Mouse (Mus musculus) embryonic facial prominence, embryonic 10.5 days (tissue): ENCODE data around the gene Gm29427. TPM values are rescaled to one million over a fixed set of nuclear protein-coding genes. Genes with fewer than 3 reads are reported as not detected.

Experiments
- DNase-seq: peaks from one replicate; pipeline ENCODE4 v3.0.0-alpha.2; 2017; ENCODE audit warnings: low spot score
- H3K27ac ChIP-seq: fragments of 300-500 bp; sonication (generic); replicated peaks from 2 replicates; pipeline ENCODE4 v1.5.1; 2016; ENCODE audit warnings: mild to moderate bottlenecking
- H3K27me3 ChIP-seq: fragments of 300-500 bp; sonication (generic); replicated peaks from 2 replicates; pipeline ENCODE4 v1.6.1; 2016; ENCODE audit warnings: low read depth, mild to moderate bottlenecking; ENCODE audit not compliant: poor library complexity, severe bottlenecking
- H3K36me3 ChIP-seq: fragments of 300-500 bp; sonication (generic); replicated peaks from 2 replicates; pipeline ENCODE4 v1.6.1; 2016; ENCODE audit warnings: mild to moderate bottlenecking, moderate library complexity
- H3K4me1 ChIP-seq: fragments of 300-500 bp; sonication (generic); 2 replicates; pipeline ENCODE4 v1.6.1; 2016
- H3K4me3 ChIP-seq: fragments of 300-500 bp; sonication (generic); 2 replicates; pipeline ENCODE4 v1.5.1; 2016; ENCODE audit warnings: mild to moderate bottlenecking, moderate library complexity
- H3K9me3 ChIP-seq: fragments of 300-500 bp; sonication (generic); 2 replicates; pipeline ENCODE4 v1.6.1; 2016; ENCODE audit warnings: mild to moderate bottlenecking
- WGBS: fragments of 180-500 bp; shearing (Covaris S2); methylation state at CpG from one replicate; pipeline ENCODE4 v1.1.7; 2016; 5-methylcytosine and 5-hydroxymethylcytosine counted together
- polyA plus RNA-seq: library from polyadenylated mRNA; unstranded; fragments of >200 nt; fragmentation: Nextera tagmentation; extraction: Ambion mirVana; gene quantifications from 2 replicates; pipeline ENCODE4 v1.2.1, GENCODE M21; 2016

Gene Gm29427
- not detected in 2 replicates for polyA plus RNA-seq

DNA sequence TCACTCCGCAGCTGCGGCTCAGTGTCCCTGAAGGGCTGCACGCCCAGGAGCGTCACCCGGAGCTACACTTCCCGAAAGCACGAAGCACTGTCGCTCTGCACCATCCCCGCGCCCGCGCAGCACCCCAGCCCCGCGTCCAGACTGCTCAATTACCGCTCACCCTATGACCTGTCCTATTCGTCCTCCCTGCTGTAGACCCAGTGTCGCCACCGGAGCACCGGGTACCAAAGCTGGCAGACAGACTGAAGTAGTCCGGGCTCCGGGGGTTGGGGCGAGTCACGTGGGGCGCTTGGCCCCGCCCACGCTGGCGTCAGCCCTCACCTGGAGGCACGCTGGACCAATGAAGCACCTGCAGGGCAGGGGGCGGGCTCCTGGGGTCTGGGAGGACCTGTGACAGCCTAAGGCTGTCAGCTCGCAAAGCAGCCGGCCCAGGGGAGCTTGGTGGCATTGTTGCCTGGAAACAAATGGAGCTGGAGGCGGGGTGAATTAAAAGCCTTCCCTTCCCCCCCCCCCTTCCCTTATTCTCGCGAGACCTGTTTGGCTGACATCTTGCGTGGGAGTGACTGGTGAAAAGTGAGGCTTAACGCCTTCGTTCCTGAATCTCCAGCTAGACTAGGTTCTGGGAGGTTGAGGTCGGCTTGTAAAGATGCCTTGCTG lies at the start of gene Gm29427:
Gene Gm29427 (minus strand): TSS at position 239 of the 657 bp plus-strand sequence.
- H3K36me3 ChIP-seq: peaks cover 12% of the 10 kb centered on the region
- peak; percentile 92 for DNase-seq
- H3K27ac ChIP-seq: peak within 1 kb of the TSS; percentile 91
- H3K9me3 ChIP-seq: no peaks in the 10 kb centered on the region
- H3K27me3 ChIP-seq: peaks cover 20% of the 10 kb centered on the region
- WGBS: under 1% methylated on average over 38 of the region's 38 CpGs
- H3K4me1 ChIP-seq: peaks cover 23% of the 10 kb centered on the region
- peak within 1 kb of the TSS; percentile 86 for H3K4me3 ChIP-seq

DNA sequence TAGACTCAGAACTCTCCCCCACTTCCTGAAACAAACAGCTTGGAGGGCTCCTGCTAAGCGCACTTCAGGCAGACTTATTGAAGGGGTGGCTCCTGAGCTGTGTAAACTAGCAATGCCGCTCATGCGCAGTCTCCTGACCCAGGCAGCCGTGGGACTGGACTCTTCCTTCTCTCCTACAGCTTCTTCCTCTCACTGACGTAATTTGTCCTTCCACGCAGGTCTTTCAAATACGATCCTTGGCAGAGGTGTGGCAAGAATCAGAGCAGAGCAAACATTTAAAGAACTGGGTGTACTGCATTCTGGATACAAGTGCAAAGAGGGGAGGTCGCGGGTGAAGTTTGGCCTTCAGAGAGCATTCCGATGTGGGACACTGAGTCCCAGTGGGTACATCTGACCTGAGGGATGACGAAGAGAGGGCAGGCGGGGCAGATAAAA lies 48.4 kb upstream of the Gm29427 start:
- 86% methylated on average over 12 of the region's 12 CpGs for WGBS
- Histone ChIP-seq H3K27me3 (no peaks in the 10 kb centered on the region), H3K4me3 (no peak overlapping the region), H3K27ac (no peak overlapping the region), H3K36me3 (no peaks in the 10 kb centered on the region), H3K9me3 (no peaks in the 10 kb centered on the region), H3K4me1 (no peaks in the 10 kb centered on the region)
- DNase-seq: no peak

DNA sequence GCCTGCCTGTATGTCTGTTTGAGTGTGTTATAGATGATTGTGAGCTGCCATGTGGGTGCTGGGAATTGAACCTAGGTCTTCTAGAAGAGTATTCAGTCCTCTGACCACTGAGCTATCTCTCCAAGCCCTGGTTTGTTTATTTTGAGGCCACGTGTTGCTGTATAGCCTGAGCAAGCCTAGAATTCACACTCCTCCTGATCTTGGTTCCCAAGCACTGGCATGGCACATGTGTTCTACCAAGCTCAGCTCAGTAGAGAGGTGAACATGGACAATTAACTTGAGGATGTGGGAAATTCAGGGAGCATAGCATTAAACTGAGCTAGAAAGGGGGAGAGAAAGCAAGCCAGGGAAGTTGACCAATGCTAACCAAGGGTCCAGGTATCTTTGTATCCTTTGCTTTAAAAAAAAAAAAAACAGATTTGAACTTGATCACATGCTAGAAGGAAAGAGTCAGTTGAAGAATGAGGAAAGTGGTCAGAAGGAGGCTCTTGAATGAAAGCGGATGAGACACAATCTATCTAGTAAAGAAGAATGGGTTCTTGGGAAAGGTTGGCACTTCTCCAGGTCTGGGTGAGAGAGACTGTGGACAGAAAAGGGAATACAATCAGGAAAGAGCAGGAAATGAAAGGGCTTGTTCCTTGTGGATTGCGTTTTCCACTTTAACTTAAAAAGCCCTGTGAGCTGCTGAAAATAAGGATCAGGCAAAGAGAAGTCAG lies 46.6 kb upstream of the Gm29427 start:
- DNase-seq: no peak
- H3K27me3 ChIP-seq: no peaks in the 10 kb centered on the region
- no peak overlapping the region for H3K27ac ChIP-seq
- H3K36me3 ChIP-seq: no peaks in the 10 kb centered on the region
- no peaks in the 10 kb centered on the region for H3K9me3 ChIP-seq
- 87% methylated on average over 3 of the region's 3 CpGs for WGBS
- H3K4me1 ChIP-seq: no peaks in the 10 kb centered on the region
- no peak overlapping the region for H3K4me3 ChIP-seq

GRCm38 (mm10) chr1:130761597-130761996 lies 46.0 kb upstream of the Gm29427 start:
- Histone ChIP-seq H3K36me3 (no peaks in the 10 kb centered on the region), H3K4me1 (no peaks in the 10 kb centered on the region), H3K27ac (no peak overlapping the region), H3K27me3 (no peaks in the 10 kb centered on the region), H3K9me3 (no peaks in the 10 kb centered on the region), H3K4me3 (no peak overlapping the region)
- whole genome bisulfite sequencing: 77% methylated on average over 1 of the region's 1 CpGs
- DNase-seq: no peak

- no peaks in the 10 kb centered on the region for H3K9me3 ChIP-seq
- DNase-seq: no peak
- no peak overlapping the region for H3K27ac ChIP-seq
- no peaks in the 10 kb centered on the region for H3K36me3 ChIP-seq
- no peaks in the 10 kb centered on the region for H3K27me3 ChIP-seq
- 86% methylated on average over 9 of the region's 9 CpGs for WGBS
- H3K4me1 ChIP-seq: no peaks in the 10 kb centered on the region
- no peak overlapping the region for H3K4me3 ChIP-seq
Observed at GRCm38 (mm10) chr1:130759689-130760088, 44.1 kb upstream of the Gm29427 start.

GRCm38 (mm10) chr1:130746819-130747218 lies 31.2 kb upstream of the Gm29427 start:
- WGBS: 88% methylated on average over 3 of the region's 3 CpGs
- peaks cover 10% of the 10 kb centered on the region; the same call in 1 of the 2 replicates for H3K4me1 ChIP-seq
- no peak overlapping the region for H3K27ac ChIP-seq
- no peaks in the 10 kb centered on the region for H3K27me3 ChIP-seq
- H3K4me3 ChIP-seq: no peak overlapping the region
- no peaks in the 10 kb centered on the region for H3K9me3 ChIP-seq
- H3K36me3 ChIP-seq: no peaks in the 10 kb centered on the region
- DNase-seq: no peak

- no peak for DNase-seq
- Histone ChIP-seq H3K27me3 (no peaks in the 10 kb centered on the region), H3K27ac (no peak overlapping the region), H3K9me3 (no peaks in the 10 kb centered on the region), H3K4me1 (peaks cover 10% of the 10 kb centered on the region; the same call in 1 of the 2 replicates), H3K4me3 (no peak overlapping the region), H3K36me3 (no peaks in the 10 kb centered on the region)
- 95% methylated on average over 3 of the region's 3 CpGs for WGBS
Observed at GRCm38 (mm10) chr1:130745591-130745990, 30.0 kb upstream of the Gm29427 start.

DNA sequence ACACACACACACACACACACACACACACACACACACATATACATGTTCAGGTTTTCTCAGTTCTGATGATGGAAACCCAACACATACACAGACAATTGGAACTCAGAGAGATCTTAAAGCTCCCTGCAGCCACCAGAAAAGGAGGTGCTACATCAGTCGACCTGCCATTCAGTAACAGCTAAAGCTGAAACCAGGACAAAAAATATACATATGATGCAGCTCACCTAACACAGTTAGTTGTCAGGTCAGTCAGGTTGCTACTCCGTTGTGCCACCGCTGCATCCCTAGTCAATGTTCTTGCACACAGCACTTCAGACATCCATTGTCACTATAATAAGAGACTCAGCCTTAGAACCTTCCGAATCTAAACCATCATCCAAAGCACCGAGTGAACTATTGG lies 29.4 kb upstream of the Gm29427 start:
- no peak for DNase-seq
- Histone ChIP-seq H3K27me3 (no peaks in the 10 kb centered on the region), H3K4me1 (peaks cover 10% of the 10 kb centered on the region; the same call in 1 of the 2 replicates), H3K4me3 (no peak overlapping the region), H3K9me3 (no peaks in the 10 kb centered on the region), H3K27ac (no peak overlapping the region), H3K36me3 (no peaks in the 10 kb centered on the region)
- 89% methylated on average over 5 of the region's 5 CpGs for WGBS

- no peak overlapping the region for H3K27ac ChIP-seq
- WGBS: 81% methylated on average over 2 of the region's 2 CpGs
- no peak overlapping the region for H3K4me3 ChIP-seq
- no peaks in the 10 kb centered on the region for H3K27me3 ChIP-seq
- H3K9me3 ChIP-seq: no peaks in the 10 kb centered on the region
- no peaks in the 10 kb centered on the region for H3K36me3 ChIP-seq
- H3K4me1 ChIP-seq: peaks cover 10% of the 10 kb centered on the region; the same call in 1 of the 2 replicates
- no peak for DNase-seq
Observed at GRCm38 (mm10) chr1:130744217-130744616, 28.6 kb upstream of the Gm29427 start.

DNA sequence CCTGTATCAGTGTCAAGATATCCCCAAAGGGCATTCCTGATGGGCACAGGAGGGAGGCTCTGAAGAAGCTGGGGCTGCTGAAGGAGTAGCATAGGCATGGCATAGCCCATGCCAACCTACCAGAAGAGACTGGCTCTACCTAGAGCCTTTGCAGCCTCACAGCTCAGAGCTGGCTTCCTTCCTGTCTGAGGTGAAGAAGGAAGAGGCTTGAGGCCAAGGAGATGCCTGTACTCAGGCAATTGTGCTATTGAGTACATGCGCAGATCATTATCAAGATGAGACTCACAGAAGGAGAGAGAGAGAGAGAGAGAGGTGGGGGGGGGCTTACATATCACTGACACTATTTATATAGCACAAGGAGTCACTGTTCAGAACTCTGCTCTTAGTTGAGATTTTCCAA lies 28.2 kb upstream of the Gm29427 start:
- peaks cover 10% of the 10 kb centered on the region; the same call in 1 of the 2 replicates for H3K4me1 ChIP-seq
- no peaks in the 10 kb centered on the region for H3K36me3 ChIP-seq
- DNase-seq: no peak
- H3K9me3 ChIP-seq: no peaks in the 10 kb centered on the region
- WGBS: 82% methylated on average over 1 of the region's 1 CpGs
- H3K27me3 ChIP-seq: no peaks in the 10 kb centered on the region
- H3K27ac ChIP-seq: no peak overlapping the region; the same call in 1 of the 2 replicates
- H3K4me3 ChIP-seq: no peak overlapping the region

DNA sequence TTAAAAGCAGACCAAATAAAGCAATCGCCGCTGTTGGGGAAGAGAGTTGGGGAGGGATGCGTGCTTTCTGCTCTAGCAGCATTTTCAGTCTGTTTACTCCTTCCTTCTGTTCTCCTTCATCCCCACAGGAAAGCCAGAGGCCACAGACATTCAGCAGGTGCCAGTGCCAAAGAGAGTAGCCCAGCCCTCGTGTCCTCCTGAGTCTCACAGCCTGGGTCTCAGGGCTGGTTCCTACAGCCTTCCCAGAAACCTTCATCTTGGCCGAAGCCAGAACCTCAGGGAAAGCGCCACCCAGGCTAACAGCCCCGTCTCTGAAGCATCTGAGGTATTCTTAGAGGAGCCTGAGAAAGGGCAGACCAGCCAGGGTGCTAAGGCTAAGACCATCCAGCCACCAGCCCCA lies 26.6 kb upstream of the Gm29427 start:
- H3K27ac ChIP-seq: no peak overlapping the region
- DNase-seq: no peak
- 86% methylated on average over 7 of the region's 7 CpGs for WGBS
- H3K9me3 ChIP-seq: no peaks in the 10 kb centered on the region
- no peaks in the 10 kb centered on the region for H3K36me3 ChIP-seq
- H3K27me3 ChIP-seq: no peaks in the 10 kb centered on the region
- H3K4me3 ChIP-seq: no peak overlapping the region
- peaks cover 14% of the 10 kb centered on the region; the same call in 1 of the 2 replicates for H3K4me1 ChIP-seq

- 51% methylated on average over 15 of the region's 15 CpGs for WGBS
- Histone ChIP-seq H3K4me1 (peaks cover 15% of the 10 kb centered on the region; the same call in 1 of the 2 replicates), H3K4me3 (no peak overlapping the region), H3K27ac (peak overlapping the region; percentile 48; the same call in 1 of the 2 replicates), H3K36me3 (no peaks in the 10 kb centered on the region), H3K9me3 (no peaks in the 10 kb centered on the region), H3K27me3 (no peaks in the 10 kb centered on the region)
- DNase-seq: no peak
Observed at GRCm38 (mm10) chr1:130740781-130741720, 25.5 kb upstream of the Gm29427 start.
